Mouse (Mus musculus) midbrain, embryonic 14.5 days (tissue): ENCODE measurements around the gene Edil3. TPM values are rescaled to one million over a fixed set of nuclear protein-coding genes. Genes with fewer than 3 reads are reported as not detected.

Experiments used
- ATAC-seq: fragments of 200-750 bp; cut with Nextera tagmentation; 2 replicates; pipeline ENCODE4 v1.8.0; 2017; ENCODE audit warnings: moderate number of reproducible peaks, moderate library complexity; ENCODE audit not compliant: low FRiP score, low TSS enrichment
- DNase-seq: peaks from one replicate; pipeline ENCODE4 v3.0.0-alpha.2; 2015
- H3K27ac ChIP-seq: fragments of 300-500 bp; sonication (generic); replicated peaks from 2 replicates; pipeline ENCODE4 v1.5.1; 2014; ENCODE audit warnings: mild to moderate bottlenecking, low read depth, low read length, moderate library complexity
- H3K27me3 ChIP-seq: fragments of 300-500 bp; sonication (generic); 2 replicates; pipeline ENCODE4 v1.6.1; 2014; ENCODE audit warnings: low read length, control low read depth, mixed read lengths; ENCODE audit not compliant: control insufficient read depth, insufficient read depth
- H3K36me3 ChIP-seq: fragments of 300-500 bp; sonication (generic); 2 replicates; pipeline ENCODE4 v1.6.1; 2014; ENCODE audit warnings: low read length, control low read depth; ENCODE audit not compliant: control insufficient read depth, insufficient read depth
- H3K4me1 ChIP-seq: fragments of 300-500 bp; sonication (generic); 2 replicates; pipeline ENCODE4 v1.6.1; 2014; ENCODE audit warnings: mild to moderate bottlenecking, antibody characterized with exemption, low read length, control low read depth; ENCODE audit not compliant: control insufficient read depth, insufficient read depth
- H3K4me2 ChIP-seq: fragments of 300-500 bp; sonication (generic); 2 replicates; pipeline ENCODE4 v1.6.1; 2014; ENCODE audit warnings: mild to moderate bottlenecking, low read length, moderate library complexity
- H3K4me3 ChIP-seq: fragments of 300-500 bp; sonication (generic); replicated peaks from 2 replicates; pipeline ENCODE4 v1.5.1; 2014; ENCODE audit warnings: low read depth, low read length
- H3K9ac ChIP-seq: fragments of 300-500 bp; sonication (generic); replicated peaks from 2 replicates; pipeline ENCODE4 v1.6.1; 2014; ENCODE audit warnings: mild to moderate bottlenecking, low read length, moderate library complexity
- H3K9me3 ChIP-seq: fragments of 300-500 bp; sonication (generic); 2 replicates; pipeline ENCODE4 v1.6.1; 2016; ENCODE audit warnings: low read length, control low read depth, mixed read lengths; ENCODE audit not compliant: control insufficient read depth
- WGBS: fragments of 180-500 bp; shearing (Covaris S2); extraction: QIAGEN DNeasy Blood & Tissue Kit; methylation state at CpG from one replicate; pipeline ENCODE4 v1.1.7; 2014; 5-methylcytosine and 5-hydroxymethylcytosine counted together
- polyA plus RNA-seq: library from polyadenylated mRNA; unstranded; fragments of >200 nt; fragmentation: Nextera tagmentation; extraction: Ambion mirVana; gene quantifications from 2 replicates; pipeline ENCODE4 v1.2.1, GENCODE M21; 2014

Gene Edil3
- polyA plus RNA-seq, 1 experiment from 2014 or later: 57.0 TPM

GRCm38 (mm10) chr13:89146056-89146547 lies 324.8 kb downstream of the Edil3 start:
- H3K27me3 ChIP-seq: no peaks in the 10 kb centered on the region
- H3K4me3 ChIP-seq: no peak overlapping the region
- H3K4me2 ChIP-seq: no peak overlapping the region
- peak overlapping the region; percentile 33 for H3K27ac ChIP-seq
- H3K9me3 ChIP-seq: no peaks in the 10 kb centered on the region
- ATAC-seq (peak; percentile 37; the same call in 1 of the 2 replicates), DNase-seq (peak; percentile 62)
- no peak overlapping the region for H3K9ac ChIP-seq
- 21% methylated on average over 4 of the region's 4 CpGs for WGBS
- no peaks in the 10 kb centered on the region for H3K36me3 ChIP-seq
- H3K4me1 ChIP-seq: peaks cover 7% of the 10 kb centered on the region

- no peaks in the 10 kb centered on the region for H3K4me1 ChIP-seq
- ATAC-seq: no peak
- 65% methylated on average over 3 of the region's 3 CpGs for WGBS
Observed at GRCm38 (mm10) chr13:89151878-89152277, 330.6 kb downstream of the Edil3 start.

GRCm38 (mm10) chr13:89167960-89168359 lies 346.7 kb downstream of the Edil3 start:
- no peaks in the 10 kb centered on the region for H3K9me3 ChIP-seq
- no peak for DNase-seq
- H3K36me3 ChIP-seq: no peaks in the 10 kb centered on the region
- ATAC-seq: no peak
- no peaks in the 10 kb centered on the region for H3K4me1 ChIP-seq
- no peaks in the 10 kb centered on the region for H3K27me3 ChIP-seq
- H3K27ac ChIP-seq: no peak overlapping the region
- no peak overlapping the region for H3K4me3 ChIP-seq
- H3K9ac ChIP-seq: no peak overlapping the region
- no peak overlapping the region for H3K4me2 ChIP-seq
- 89% methylated on average over 1 of the region's 1 CpGs for WGBS

More at GRCm38 (mm10) chr13:89151878-89152277, 330.6 kb downstream of the Edil3 start:
- no peaks in the 10 kb centered on the region for H3K9me3 ChIP-seq
- H3K4me2 ChIP-seq: no peak overlapping the region
- peak; percentile 70 for DNase-seq
- H3K9ac ChIP-seq: no peak overlapping the region
- H3K27me3 ChIP-seq: no peaks in the 10 kb centered on the region
- H3K4me3 ChIP-seq: no peak overlapping the region
- no peaks in the 10 kb centered on the region for H3K36me3 ChIP-seq
- H3K27ac ChIP-seq: no peak overlapping the region

- ATAC-seq (peak; percentile 17; the same call in 1 of the 2 replicates), DNase-seq (no peak)
- H3K4me1 ChIP-seq: no peaks in the 10 kb centered on the region
- H3K27me3 ChIP-seq: no peaks in the 10 kb centered on the region
- H3K4me2 ChIP-seq: no peak overlapping the region
- H3K4me3 ChIP-seq: no peak overlapping the region
- no peaks in the 10 kb centered on the region for H3K36me3 ChIP-seq
- H3K9me3 ChIP-seq: no peaks in the 10 kb centered on the region
- WGBS: 79% methylated on average over 4 of the region's 4 CpGs
- H3K27ac ChIP-seq: no peak overlapping the region
- no peak overlapping the region for H3K9ac ChIP-seq
Observed at GRCm38 (mm10) chr13:89170040-89170439, 348.8 kb downstream of the Edil3 start.

- no peaks in the 10 kb centered on the region for H3K36me3 ChIP-seq
- H3K4me2 ChIP-seq: no peak overlapping the region
- WGBS: 69% methylated on average over 2 of the region's 2 CpGs
- H3K4me3 ChIP-seq: no peak overlapping the region
- no peaks in the 10 kb centered on the region for H3K9me3 ChIP-seq
- DNase-seq (no peak), ATAC-seq (no peak)
- no peak overlapping the region for H3K27ac ChIP-seq
- H3K4me1 ChIP-seq: no peaks in the 10 kb centered on the region
- no peak overlapping the region for H3K9ac ChIP-seq
- no peaks in the 10 kb centered on the region for H3K27me3 ChIP-seq
Observed at GRCm38 (mm10) chr13:89175154-89175553, 353.9 kb downstream of the Edil3 start.

- Histone ChIP-seq H3K9me3 (no peaks in the 10 kb centered on the region), H3K4me3 (no peak overlapping the region), H3K36me3 (no peaks in the 10 kb centered on the region), H3K27me3 (no peaks in the 10 kb centered on the region), H3K27ac (no peak overlapping the region), H3K4me2 (no peak overlapping the region), H3K9ac (no peak overlapping the region), H3K4me1 (no peaks in the 10 kb centered on the region)
- ATAC-seq (no peak), DNase-seq (no peak)
- WGBS: 95% methylated on average over 1 of the region's 1 CpGs
Observed at GRCm38 (mm10) chr13:89189051-89189450, 367.8 kb downstream of the Edil3 start.

- 42% methylated on average over 2 of the region's 2 CpGs for WGBS
- no peaks in the 10 kb centered on the region for H3K4me1 ChIP-seq
- no peaks in the 10 kb centered on the region for H3K27me3 ChIP-seq
- H3K4me3 ChIP-seq: no peak overlapping the region
- no peak for DNase-seq
- ATAC-seq: no peak
- no peaks in the 10 kb centered on the region for H3K9me3 ChIP-seq
- H3K27ac ChIP-seq: no peak overlapping the region
- no peak overlapping the region for H3K4me2 ChIP-seq
- no peak overlapping the region for H3K9ac ChIP-seq
- no peaks in the 10 kb centered on the region for H3K36me3 ChIP-seq
Observed at GRCm38 (mm10) chr13:89197019-89197418, 375.7 kb downstream of the Edil3 start.

- no peaks in the 10 kb centered on the region for H3K4me1 ChIP-seq
- no peak overlapping the region for H3K27ac ChIP-seq
- ATAC-seq (no peak), DNase-seq (no peak)
- no peak overlapping the region for H3K9ac ChIP-seq
- WGBS: 71% methylated on average over 2 of the region's 2 CpGs
- H3K36me3 ChIP-seq: no peaks in the 10 kb centered on the region
- no peak overlapping the region for H3K4me3 ChIP-seq
- no peaks in the 10 kb centered on the region for H3K27me3 ChIP-seq
- no peaks in the 10 kb centered on the region for H3K9me3 ChIP-seq
- H3K4me2 ChIP-seq: no peak overlapping the region
Observed at GRCm38 (mm10) chr13:89199275-89199674, 378.0 kb downstream of the Edil3 start.

GRCm38 (mm10) chr13:89238104-89238503 lies 416.8 kb downstream of the Edil3 start:
- WGBS: 96% methylated on average over 1 of the region's 1 CpGs
- no peak for ATAC-seq

More at GRCm38 (mm10) chr13:89238104-89238503, 416.8 kb downstream of the Edil3 start:
- no peaks in the 10 kb centered on the region for H3K27me3 ChIP-seq
- H3K4me3 ChIP-seq: no peak overlapping the region
- no peak for DNase-seq
- H3K4me2 ChIP-seq: no peak overlapping the region
- H3K9me3 ChIP-seq: no peaks in the 10 kb centered on the region
- H3K4me1 ChIP-seq: no peaks in the 10 kb centered on the region
- H3K9ac ChIP-seq: no peak overlapping the region
- H3K36me3 ChIP-seq: no peaks in the 10 kb centered on the region
- H3K27ac ChIP-seq: no peak overlapping the region
